Mouse (Mus musculus) lung, postnatal 0 days (tissue): Measurements from ENCODE around the gene Mrpl14. TPM values are rescaled to one million over a fixed set of nuclear protein-coding genes. Genes with fewer than 3 reads are reported as not detected.

ENCODE experiments used
- ATAC-seq: fragments of 200-750 bp; cut with Nextera tagmentation; 2 replicates; pipeline ENCODE4 v1.8.0; 2017; ENCODE audit warnings: moderate library complexity
- DNase-seq: peaks from one replicate; pipeline ENCODE4 v3.0.0-alpha.2; 2016; ENCODE audit warnings: low spot score
- H3K27ac ChIP-seq: fragments of 300-500 bp; sonication (generic); 2 replicates; pipeline ENCODE4 v1.5.1; 2014; ENCODE audit warnings: antibody characterized with exemption, mild to moderate bottlenecking, low read length, mixed read lengths
- H3K27me3 ChIP-seq: fragments of 300-500 bp; sonication (generic); replicated peaks from 2 replicates; pipeline ENCODE4 v1.6.1; 2014; ENCODE audit warnings: low read length, mixed read lengths; ENCODE audit not compliant: insufficient read depth
- H3K36me3 ChIP-seq: fragments of 300-500 bp; sonication (generic); 2 replicates; pipeline ENCODE4 v1.6.1; 2014; ENCODE audit warnings: low read length, mixed read lengths; ENCODE audit not compliant: insufficient read depth
- H3K4me1 ChIP-seq: fragments of 300-500 bp; sonication (generic); 2 replicates; pipeline ENCODE4 v1.6.1; 2014; ENCODE audit warnings: antibody characterized with exemption, low read depth, low read length, mixed read lengths; ENCODE audit not compliant: insufficient read depth
- H3K4me2 ChIP-seq: fragments of 300-500 bp; sonication (generic); replicated peaks from 2 replicates; pipeline ENCODE4 v1.6.1; 2014; ENCODE audit warnings: low read depth, mild to moderate bottlenecking, low read length, moderate library complexity, mixed read lengths
- H3K4me3 ChIP-seq: fragments of 300-500 bp; sonication (generic); 2 replicates; pipeline ENCODE4 v1.5.1; 2014; ENCODE audit warnings: low read depth, low read length
- H3K9ac ChIP-seq: fragments of 300-500 bp; sonication (generic); replicated peaks from 2 replicates; pipeline ENCODE4 v1.6.1; 2014; ENCODE audit warnings: low read depth, mild to moderate bottlenecking
- H3K9me3 ChIP-seq: fragments of 300-500 bp; sonication (generic); 2 replicates; pipeline ENCODE4 v1.6.1; 2016; ENCODE audit warnings: low read length, mixed read lengths
- CTCF ChIP-seq: IDR thresholded peaks from 2 replicates; pipeline ENCODE4 v1.5.1; 2016; ENCODE audit warnings: antibody characterized with exemption, mild to moderate bottlenecking
- EP300 ChIP-seq: IDR thresholded peaks from 2 replicates; pipeline ENCODE4 v1.6.1; 2016; ENCODE audit warnings: antibody characterized with exemption, mild to moderate bottlenecking, control low read depth
- WGBS: fragments of 180-500 bp; shearing (Covaris S2); extraction: QIAGEN DNeasy Blood & Tissue Kit; methylation state at CpG from one replicate; pipeline ENCODE4 v1.1.7; 2014; 5-methylcytosine and 5-hydroxymethylcytosine counted together
- polyA plus RNA-seq: library from polyadenylated mRNA; unstranded; fragments of >200 nt; fragmentation: Nextera tagmentation; extraction: Ambion mirVana; gene quantifications from 2 replicates; pipeline ENCODE4 v1.2.1, GENCODE M21; 2015

The Mrpl14 gene
- polyA plus RNA-seq, 1 experiment from 2014 or later, result 234 TPM

DNA sequence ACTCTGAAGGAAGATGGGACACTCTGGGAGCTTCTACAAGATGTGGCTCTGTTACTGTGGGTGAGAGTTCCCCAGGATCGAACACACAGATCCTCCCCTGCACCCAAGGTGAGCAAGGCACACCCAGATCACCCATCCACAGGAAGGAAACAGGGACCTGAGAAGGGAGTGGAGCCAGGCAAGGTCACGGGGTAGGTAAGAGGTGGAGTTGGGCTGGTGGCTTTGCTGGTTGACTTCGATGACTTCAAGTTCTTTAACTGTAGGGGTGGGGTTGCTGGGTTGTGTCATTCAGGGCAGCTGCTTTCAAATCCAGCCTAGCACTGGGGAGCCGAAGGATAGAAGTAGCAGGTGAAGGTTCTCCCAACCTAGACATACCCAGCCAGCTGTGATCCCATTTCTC lies 3.3 kb upstream of the Mrpl14 start:
- Histone ChIP-seq H3K4me1 (peaks cover 9% of the 10 kb centered on the region), H3K36me3 (peaks cover 5% of the 10 kb centered on the region), H3K9me3 (no peaks in the 10 kb centered on the region), H3K27ac (no peak overlapping the region), H3K27me3 (no peaks in the 10 kb centered on the region), H3K4me3 (no peak overlapping the region), H3K4me2 (no peak overlapping the region), H3K9ac (no peak overlapping the region)
- ATAC-seq, result no peak
- no peak for DNase-seq
- TF ChIP-seq CTCF (no peak), EP300 (no peak)
- WGBS, result 76% methylated on average over 4 of the region's 4 CpGs

DNA sequence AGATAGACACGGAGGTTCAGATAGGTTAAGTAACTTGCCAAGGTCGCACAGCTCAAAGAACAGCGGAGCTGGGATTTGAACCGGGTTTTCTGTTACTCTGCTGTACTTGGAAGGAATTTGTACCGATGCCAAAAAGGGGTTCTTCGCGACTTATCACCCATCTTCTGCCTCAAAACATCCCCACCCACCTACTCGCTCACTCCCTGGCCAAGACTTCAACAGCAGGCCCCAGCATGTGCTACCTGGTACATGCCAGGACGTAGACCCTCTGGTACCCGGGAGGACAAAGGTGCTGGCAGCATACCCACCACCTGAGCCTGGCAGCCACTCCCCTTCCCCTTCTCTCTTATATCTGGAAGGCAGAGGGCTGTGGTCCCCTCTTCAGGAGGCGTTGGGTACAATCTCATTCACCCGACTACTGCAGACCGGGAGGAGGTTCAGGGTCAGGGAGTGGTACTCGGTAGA lies 1.4 kb upstream of the Mrpl14 start:
- H3K9me3 ChIP-seq, result no peaks in the 10 kb centered on the region
- no peak for DNase-seq
- WGBS, result 31% methylated on average over 14 of the region's 14 CpGs
- no peaks in the 10 kb centered on the region for H3K36me3 ChIP-seq
- H3K9ac ChIP-seq, result peak overlapping the region; percentile 86
- H3K27ac ChIP-seq, result peak overlapping the region; percentile 88
- peak overlapping the region; percentile 96 for H3K4me2 ChIP-seq
- peaks cover 9% of the 10 kb centered on the region; the same call in 1 of the 2 replicates for H3K4me1 ChIP-seq
- ATAC-seq, result no peak
- H3K27me3 ChIP-seq, result no peaks in the 10 kb centered on the region
- H3K4me3 ChIP-seq, result peak overlapping the region; percentile 92
- no peak for TF ChIP-seq EP300
- no peak for TF ChIP-seq CTCF

DNA sequence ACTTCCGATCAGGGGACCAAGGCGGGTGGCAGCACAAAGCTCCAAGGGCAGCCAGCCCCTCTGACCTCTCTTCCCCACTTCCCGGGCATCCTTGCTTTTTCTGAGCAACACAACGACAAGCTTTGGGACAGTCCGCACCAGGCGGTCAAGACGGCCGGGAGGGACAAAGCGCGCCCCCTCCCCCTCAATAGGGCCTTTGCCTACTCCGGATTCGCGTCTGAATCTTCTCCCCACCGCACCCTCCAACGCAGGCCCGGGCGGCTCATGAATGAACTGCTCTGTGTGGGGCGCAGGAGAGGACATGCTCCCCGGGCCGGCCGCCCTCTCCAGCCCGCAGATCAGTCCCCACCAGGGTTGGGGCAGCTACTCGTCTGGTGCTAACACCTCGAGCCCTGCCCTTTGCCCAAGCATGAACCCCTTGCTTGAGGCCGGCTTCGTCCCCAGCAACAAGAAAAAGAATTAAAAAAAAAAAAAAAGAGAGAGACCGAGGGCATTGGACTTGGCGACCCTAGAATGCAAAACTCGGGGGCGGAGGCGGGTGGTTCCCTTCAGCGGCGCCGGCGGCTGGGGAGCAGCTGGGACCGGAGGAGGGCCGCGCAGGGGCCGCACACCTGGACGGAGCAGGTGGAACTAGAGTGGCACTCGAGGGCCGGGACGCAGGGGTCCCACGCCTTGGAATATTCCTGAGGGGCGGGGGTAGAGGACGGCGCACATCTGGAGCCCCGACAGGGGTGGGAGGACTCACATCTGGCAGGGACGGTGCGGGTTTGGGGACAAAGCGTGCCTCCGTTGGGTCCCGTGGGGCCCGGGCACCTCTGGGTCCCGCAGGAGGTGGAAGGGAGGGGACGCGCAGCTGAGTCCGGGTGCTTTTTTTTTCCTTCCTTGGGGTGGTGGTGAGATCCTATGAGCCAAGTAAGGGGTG lies 690 bp upstream of the Mrpl14 start:
- Histone ChIP-seq H3K4me1 (peaks cover 9% of the 10 kb centered on the region; the same call in 1 of the 2 replicates), H3K27me3 (no peaks in the 10 kb centered on the region), H3K4me2 (peak overlapping the region; percentile 96), H3K9ac (peak overlapping the region; percentile 86), H3K9me3 (no peaks in the 10 kb centered on the region), H3K27ac (peak overlapping the region; percentile 88), H3K4me3 (peak overlapping the region; percentile 92), H3K36me3 (no peaks in the 10 kb centered on the region)
- 2% methylated on average over 53 of the region's 58 CpGs for WGBS
- peak; percentile 35 for ATAC-seq
- DNase-seq, result peak; percentile 46
- no peak for TF ChIP-seq EP300

DNA sequence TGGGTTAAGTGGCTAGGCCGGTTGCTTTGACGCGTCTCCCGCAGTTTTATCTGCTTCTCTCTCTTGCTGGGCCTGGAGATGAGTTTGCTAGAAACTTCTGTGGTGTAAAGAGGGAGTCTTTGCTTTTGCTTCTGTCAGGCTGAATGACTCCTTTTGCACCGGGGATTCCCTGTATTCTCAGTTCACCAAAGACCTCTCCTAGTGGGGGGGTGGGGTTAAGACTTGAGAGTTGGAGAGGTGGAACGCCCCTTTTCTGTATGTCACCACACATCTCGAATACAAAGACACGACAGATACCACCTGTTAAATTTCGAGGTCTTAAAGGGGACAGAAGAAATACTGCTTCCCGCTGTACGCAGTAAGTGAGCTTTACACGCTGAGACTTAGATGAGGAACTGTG lies 594 bp downstream of the Mrpl14 start, which contains the start of gene Tmem63b:
TSS of gene Tmem63b (minus strand) at position 190 of the 400 bp plus-strand sequence.
- Histone ChIP-seq H3K4me1 (peaks cover 9% of the 10 kb centered on the region; the same call in 1 of the 2 replicates), H3K9me3 (no peaks in the 10 kb centered on the region), H3K27me3 (no peaks in the 10 kb centered on the region), H3K4me3 (peak within 1 kb of the TSS; percentile 92), H3K9ac (peak within 1 kb of the TSS; percentile 86), H3K36me3 (no peaks in the 10 kb centered on the region), H3K27ac (peak within 1 kb of the TSS; percentile 88), H3K4me2 (peak within 1 kb of the TSS; percentile 96)
- WGBS, result 0% methylated on average over 12 of the region's 12 CpGs
- peak; percentile 39 for ATAC-seq
- no peak for TF ChIP-seq CTCF
- peak; percentile 21; the same call in 1 of the 2 replicates for TF ChIP-seq EP300
- DNase-seq, result peak; percentile 82

DNA sequence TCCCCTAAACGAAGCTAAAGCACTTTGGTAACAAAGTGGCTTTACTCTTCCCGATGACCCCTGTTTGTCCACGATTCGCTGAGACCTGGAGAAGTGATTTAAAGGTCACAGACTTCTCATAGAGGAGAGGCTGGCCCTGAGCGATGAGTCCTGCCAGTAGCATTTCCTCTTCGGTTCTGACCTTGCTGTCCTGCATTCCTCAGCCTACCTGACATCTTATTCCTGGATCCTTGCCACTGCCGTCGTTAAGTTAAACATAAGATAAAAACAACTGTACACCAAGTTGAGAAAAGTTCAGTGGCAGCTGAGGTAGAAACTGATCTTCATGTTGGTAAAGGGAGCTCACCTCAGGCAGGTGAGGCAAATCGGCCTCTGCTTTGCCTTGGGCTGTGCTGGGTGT lies 3.0 kb downstream of the Mrpl14 start:
- Histone ChIP-seq H3K27me3 (no peaks in the 10 kb centered on the region), H3K4me3 (no peak overlapping the region), H3K36me3 (no peaks in the 10 kb centered on the region), H3K27ac (peak overlapping the region; percentile 76), H3K4me1 (peaks cover 22% of the 10 kb centered on the region; the same call in 1 of the 2 replicates), H3K4me2 (no peak overlapping the region), H3K9ac (no peak overlapping the region), H3K9me3 (no peaks in the 10 kb centered on the region)
- DNase-seq, result peak; percentile 84
- TF ChIP-seq CTCF (no peak), EP300 (peak; percentile 67; the same call in 1 of the 2 replicates)
- ATAC-seq, result no peak
- 42% methylated on average over 9 of the region's 9 CpGs for WGBS

DNA sequence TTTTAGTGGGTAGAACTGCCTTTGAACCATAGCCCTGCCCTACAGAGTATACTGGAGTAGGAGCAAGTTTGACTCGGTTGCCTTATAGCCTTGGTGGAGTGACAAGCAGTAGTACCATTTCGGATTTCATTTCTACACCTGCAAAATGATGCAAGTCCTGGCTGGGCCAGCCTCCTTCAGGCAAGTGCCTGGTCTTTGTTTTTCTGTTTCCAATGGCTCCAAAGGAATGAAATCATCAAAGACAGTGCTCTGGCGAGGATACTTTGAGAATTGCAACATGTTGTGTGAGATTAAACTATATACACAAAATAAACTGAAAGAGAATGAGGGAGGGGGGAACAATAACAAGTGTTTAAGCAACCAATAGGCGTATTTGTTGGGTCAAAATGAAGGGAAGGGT lies 3.9 kb downstream of the Mrpl14 start:
- Histone ChIP-seq H3K4me1 (peaks cover 17% of the 10 kb centered on the region), H3K27me3 (no peaks in the 10 kb centered on the region), H3K4me3 (no peak overlapping the region), H3K9ac (no peak overlapping the region), H3K9me3 (no peaks in the 10 kb centered on the region), H3K27ac (0 out of 2 replicates have a peak overlapping the region, but pooled peaks have one; percentile 40), H3K4me2 (no peak overlapping the region), H3K36me3 (no peaks in the 10 kb centered on the region)
- ATAC-seq (no peak), DNase-seq (no peak)
- 74% methylated on average over 4 of the region's 4 CpGs for WGBS
- no peak for TF ChIP-seq EP300
- no peak for TF ChIP-seq CTCF
